ENCODE assay signal across 8 mouse cellular contexts in genomic region chr4:133012776-133013265, GRCm38 (mm10). TPM values are rescaled to one million over a fixed set of nuclear protein-coding genes. Genes with fewer than 3 reads are reported as not detected.
A peak's percentile ranks its signal among the peaks of the same experiment; 100 is the strongest.
DNase-seq lines count a peak whose midpoint lies in the region; ATAC-seq and TF ChIP-seq lines count a peak whose summit lies in the region.

No protein-coding gene starts in this region.

- peaks cover 56% of the 10 kb centered on the region for H3K4me1 ChIP-seq in embryonic facial prominence, embryonic 13.5 days
- H3K4me1 ChIP-seq in hindbrain, embryonic 10.5 days (replicated peaks): peaks cover 94% of the 10 kb centered on the region
- peaks cover 53% of the 10 kb centered on the region for H3K4me1 ChIP-seq in olfactory bulb, adult 2 months (ENCODE audit: control insufficient read depth, insufficient read depth, low read length)

- no peak for TF ChIP-seq CTCF in olfactory bulb, adult 2 months (IDR thresholded peaks at IDR 0.05; ENCODE audit: insufficient read depth, low read depth, low read length)

- no peaks in the 10 kb centered on the region for H3K9me3 ChIP-seq in embryonic facial prominence, embryonic 13.5 days
- H3K9me3 ChIP-seq in hindbrain, embryonic 10.5 days: no peaks in the 10 kb centered on the region

- DNase-seq in heart, adult 11 months: peak; percentile 97
- DNase-seq in heart, adult 8-10 months (ENCODE audit: low spot score): no peak
- peak; percentile 64 for DNase-seq in ES-CJ7 (ENCODE audit: low read depth, low spot score)
- peak; percentile 66 for DNase-seq in hindbrain, embryonic 10.5 days (ENCODE audit: low spot score)
- DNase-seq in liver: peak; percentile 46

- no peaks in the 10 kb centered on the region for H3K36me3 ChIP-seq in embryonic facial prominence, embryonic 13.5 days
- no peaks in the 10 kb centered on the region for H3K36me3 ChIP-seq in hindbrain, embryonic 10.5 days

- peak overlapping the region; percentile 94 for H3K4me2 ChIP-seq in embryonic facial prominence, embryonic 13.5 days

- peaks cover 17% of the 10 kb centered on the region for H3K27me3 ChIP-seq in embryonic facial prominence, embryonic 13.5 days
- peaks cover 19% of the 10 kb centered on the region for H3K27me3 ChIP-seq in hindbrain, embryonic 10.5 days (ENCODE audit: insufficient read depth, poor library complexity, severe bottlenecking)

- peak overlapping the region; percentile 98 for H3K27ac ChIP-seq in embryonic facial prominence, embryonic 13.5 days
- peak overlapping the region; percentile 99 for H3K27ac ChIP-seq in hindbrain, embryonic 10.5 days
- H3K27ac ChIP-seq in olfactory bulb, adult 2 months (ENCODE audit: insufficient read depth, low read depth, low read length): peak overlapping the region; percentile 63; the same call in 1 of the 2 replicates

- peak overlapping the region; percentile 91 for H3K4me3 ChIP-seq in embryonic facial prominence, embryonic 13.5 days
- peak overlapping the region; percentile 97 for H3K4me3 ChIP-seq in hindbrain, embryonic 10.5 days
- H3K4me3 ChIP-seq in olfactory bulb, adult 2 months (ENCODE audit: insufficient read depth, low read depth, low read length): peak overlapping the region; percentile 75

- H3K9ac ChIP-seq in embryonic facial prominence, embryonic 13.5 days: peak overlapping the region; percentile 100

- TF ChIP-seq POLR2A in olfactory bulb, adult 2 months (IDR thresholded peaks at IDR 0.05; ENCODE audit: insufficient read depth, low read depth, low read length): no peak

- 0% methylated on average over 15 of the region's 17 CpGs for WGBS in embryonic facial prominence, embryonic 13.5 days
- WGBS in hindbrain, embryonic 10.5 days: 1% methylated on average over 17 of the region's 17 CpGs
- WGBS in olfactory bulb, adult 2 months: under 1% methylated on average over 17 of the region's 17 CpGs

- no peak for ATAC-seq in embryonic facial prominence, embryonic 13.5 days (ENCODE audit: insufficient number of reproducible peaks, insufficient read depth, low FRiP score, low TSS enrichment, low read depth)
- ATAC-seq in erythroid progenitor cell, adult 5-6 weeks (replicated peaks; ENCODE audit: low FRiP score, poor library complexity, severe bottlenecking): no peak

RNA-seq across cellular contexts. Expression of gene Ahdc1, which starts 1.8 kb away (rescaled TPM):
- total RNA-seq in heart, adult 8-10 months (2022): 10 to 100 TPM; 37.5 to 52.5 (median 45.0) TPM
- 12.8 and 14.3 TPM in 2 replicates for polyA plus RNA-seq in embryonic facial prominence, embryonic 13.5 days (2015; fragmentation: Nextera tagmentation; extraction: Ambion mirVana)
- polyA plus RNA-seq in hindbrain, embryonic 10.5 days (2016; fragmentation: Nextera tagmentation; extraction: Ambion mirVana): 9.0 and 9.7 TPM in 2 replicates
- not detected in 2 replicates for polyA plus RNA-seq in olfactory bulb, adult 2 months (2012; ENCODE audit: insufficient read depth, insufficient read length, low replicate concordance, missing spikeins)
- total RNA-seq in erythroid progenitor cell, adult 5-6 weeks (2015; ENCODE audit: low replicate concordance): 2.9 TPM in 2 replicates
- total RNA-seq in erythroid progenitor cell, adult 5-6 weeks (2017; ENCODE audit: low replicate concordance): 0.26 TPM in 1 of 2 replicates, not detected in the other

RNA-seq across cellular contexts. Expression of gene Fgr, which starts 38.9 kb away (rescaled TPM):
- total RNA-seq in heart, adult 8-10 months (2022): 1 to 10 TPM in 1 of 4 experiments, under 1 TPM in 3; 0.14 to 2.5 (median 0.49) TPM
- polyA plus RNA-seq in embryonic facial prominence, embryonic 13.5 days (2015; fragmentation: Nextera tagmentation; extraction: Ambion mirVana): 0.10 and 0.28 TPM in 2 replicates
- 0.14 TPM in 1 of 2 replicates, not detected in the other for polyA plus RNA-seq in hindbrain, embryonic 10.5 days (2016; fragmentation: Nextera tagmentation; extraction: Ambion mirVana)
- polyA plus RNA-seq in olfactory bulb, adult 2 months (2012; ENCODE audit: insufficient read depth, insufficient read length, low replicate concordance, missing spikeins): not detected in 2 replicates
- total RNA-seq in erythroid progenitor cell, adult 5-6 weeks (2015; ENCODE audit: low replicate concordance): 8.4 and 12.6 TPM in 2 replicates
- 7.8 and 9.7 TPM in 2 replicates for total RNA-seq in erythroid progenitor cell, adult 5-6 weeks (2017; ENCODE audit: low replicate concordance)
